Mouse (Mus musculus) thymus, adult 2 months (tissue): Measurements from ENCODE around the gene Rpl36.

ENCODE experiments used
- CTCF ChIP-seq: fragments of 200-500 bp; IDR thresholded peaks from 2 replicates; pipeline ENCODE4 v1.5.1; 2012; ENCODE audit warnings: mild to moderate bottlenecking, control low read depth, low read length, moderate library complexity, borderline replicate concordance; ENCODE audit not compliant: control insufficient read depth, poor library complexity, insufficient read depth; ENCODE audit errors: extremely low read depth
- POLR2A ChIP-seq: fragments of 200-500 bp; IDR thresholded peaks from 2 replicates; pipeline ENCODE4 v1.6.1; 2012; ENCODE audit warnings: mild to moderate bottlenecking, low read length, control low read depth, moderate library complexity; ENCODE audit not compliant: control insufficient read depth, poor library complexity, insufficient read depth; ENCODE audit errors: extremely low read depth

DNA sequence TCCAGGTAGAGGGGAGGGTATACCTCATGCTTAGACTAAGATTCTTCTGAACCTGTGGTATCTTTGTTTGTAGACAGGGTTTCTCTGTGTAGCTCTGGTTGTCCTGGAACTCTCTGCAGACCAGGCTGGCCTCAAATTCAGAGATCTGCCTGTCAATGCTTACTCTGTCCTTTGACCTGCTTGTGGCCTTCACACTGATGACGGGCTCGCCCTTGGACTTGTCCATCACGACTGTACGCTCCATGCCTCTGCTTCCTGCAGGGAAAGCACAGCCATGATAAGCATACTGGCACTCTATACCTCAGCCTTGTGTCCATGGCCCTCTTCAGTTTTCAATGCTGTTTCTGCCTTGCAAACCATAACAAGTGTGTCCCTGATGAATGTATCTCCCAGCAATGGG, 45.8 kb upstream of the Rpl36 start:
- TF ChIP-seq POLR2A = no peak
- no peak for TF ChIP-seq CTCF
